Mouse (Mus musculus): ENCODE results near the gene Nt5c3b. TPM values are rescaled to one million over a fixed set of nuclear protein-coding genes. Genes with fewer than 3 reads are reported as not detected.

The Nt5c3b gene
- polyA plus RNA-seq, 1 experiment from 2014 or later: 127 TPM

- H3K9ac ChIP-seq (ENCODE audit: low read depth, low read length): no peak overlapping the region
- H3K27ac ChIP-seq (ENCODE audit: low read depth, low read length): no peak overlapping the region
- no peak overlapping the region for H3K4me2 ChIP-seq (ENCODE audit: low read length)
- peaks cover 5% of the 10 kb centered on the region for H3K4me1 ChIP-seq (ENCODE audit: control insufficient read depth, insufficient read depth, low read depth, low read length)
- H3K36me3 ChIP-seq (ENCODE audit: control insufficient read depth, insufficient read depth, low read length): 0 out of 2 replicates have a peak, but pooled peaks cover 4% of the 10 kb centered on the region
- no peaks in the 10 kb centered on the region for H3K27me3 ChIP-seq (replicated peaks; ENCODE audit: control insufficient read depth, insufficient read depth, low read length)
- no peak for ATAC-seq
- no peaks in the 10 kb centered on the region for H3K9me3 ChIP-seq (ENCODE audit: control insufficient read depth, low read length)
- H3K4me3 ChIP-seq (ENCODE audit: low read length): no peak overlapping the region
- 79% methylated on average over 1 of the region's 1 CpGs for whole genome bisulfite sequencing
Measured at GRCm38 (mm10) chr11:100437901-100438300, 3.7 kb downstream of the Nt5c3b start.

GRCm38 (mm10) chr11:100435678-100436246 is 5.8 kb downstream of the Nt5c3b start:
- WGBS: 26% methylated on average over 9 of the region's 9 CpGs
- Histone ChIP-seq H3K9me3 (ENCODE audit: control insufficient read depth, low read length) (no peaks in the 10 kb centered on the region), H3K4me2 (ENCODE audit: low read length) (no peak overlapping the region), H3K4me3 (ENCODE audit: low read length) (no peak overlapping the region), H3K36me3 (ENCODE audit: control insufficient read depth, insufficient read depth, low read length) (0 out of 2 replicates have a peak, but pooled peaks cover 7% of the 10 kb centered on the region), H3K9ac (ENCODE audit: low read depth, low read length) (no peak overlapping the region), H3K27me3 (replicated peaks; ENCODE audit: control insufficient read depth, insufficient read depth, low read length) (no peaks in the 10 kb centered on the region), H3K4me1 (ENCODE audit: control insufficient read depth, insufficient read depth, low read depth, low read length) (peaks cover 5% of the 10 kb centered on the region), H3K27ac (ENCODE audit: low read depth, low read length) (no peak overlapping the region)
- no peak for ATAC-seq

GRCm38 (mm10) chr11:100432002-100432401 is 9.6 kb downstream of the Nt5c3b start:
- Histone ChIP-seq H3K9me3 (ENCODE audit: control insufficient read depth, low read length) (no peaks in the 10 kb centered on the region), H3K27ac (ENCODE audit: low read depth, low read length) (no peak overlapping the region), H3K27me3 (replicated peaks; ENCODE audit: control insufficient read depth, insufficient read depth, low read length) (no peaks in the 10 kb centered on the region), H3K4me3 (ENCODE audit: low read length) (no peak overlapping the region), H3K4me2 (ENCODE audit: low read length) (no peak overlapping the region), H3K4me1 (ENCODE audit: control insufficient read depth, insufficient read depth, low read depth, low read length) (no peaks in the 10 kb centered on the region), H3K9ac (ENCODE audit: low read depth, low read length) (no peak overlapping the region), H3K36me3 (ENCODE audit: control insufficient read depth, insufficient read depth, low read length) (peaks cover 12% of the 10 kb centered on the region; the same call in 1 of the 2 replicates)
- WGBS: 96% methylated on average over 5 of the region's 5 CpGs
- ATAC-seq: no peak

- 80% methylated on average over 7 of the region's 7 CpGs for WGBS
Measured at GRCm38 (mm10) chr11:100430052-100430451, 11.6 kb downstream of the Nt5c3b start.

GRCm38 (mm10) chr11:100428612-100429199 is 12.9 kb downstream of the Nt5c3b start:
- Histone ChIP-seq H3K4me3 (ENCODE audit: low read length) (no peak overlapping the region), H3K4me2 (ENCODE audit: low read length) (no peak overlapping the region), H3K27ac (ENCODE audit: low read depth, low read length) (no peak overlapping the region), H3K9me3 (ENCODE audit: control insufficient read depth, low read length) (no peaks in the 10 kb centered on the region), H3K4me1 (ENCODE audit: control insufficient read depth, insufficient read depth, low read depth, low read length) (no peaks in the 10 kb centered on the region), H3K27me3 (replicated peaks; ENCODE audit: control insufficient read depth, insufficient read depth, low read length) (no peaks in the 10 kb centered on the region), H3K9ac (ENCODE audit: low read depth, low read length) (no peak overlapping the region), H3K36me3 (ENCODE audit: control insufficient read depth, insufficient read depth, low read length) (peaks cover 8% of the 10 kb centered on the region; the same call in 1 of the 2 replicates)
- ATAC-seq: peak; percentile 71
- 43% methylated on average over 9 of the region's 9 CpGs for WGBS

More at GRCm38 (mm10) chr11:100430052-100430451, 11.6 kb downstream of the Nt5c3b start:
- H3K27ac ChIP-seq (ENCODE audit: low read depth, low read length): no peak overlapping the region
- H3K36me3 ChIP-seq (ENCODE audit: control insufficient read depth, insufficient read depth, low read length): peaks cover 8% of the 10 kb centered on the region; the same call in 1 of the 2 replicates
- no peak overlapping the region for H3K9ac ChIP-seq (ENCODE audit: low read depth, low read length)
- no peaks in the 10 kb centered on the region for H3K4me1 ChIP-seq (ENCODE audit: control insufficient read depth, insufficient read depth, low read depth, low read length)
- no peak for ATAC-seq
- no peaks in the 10 kb centered on the region for H3K27me3 ChIP-seq (replicated peaks; ENCODE audit: control insufficient read depth, insufficient read depth, low read length)
- H3K4me2 ChIP-seq (ENCODE audit: low read length): no peak overlapping the region
- no peak overlapping the region for H3K4me3 ChIP-seq (ENCODE audit: low read length)
- H3K9me3 ChIP-seq (ENCODE audit: control insufficient read depth, low read length): no peaks in the 10 kb centered on the region

- Histone ChIP-seq H3K36me3 (ENCODE audit: control insufficient read depth, insufficient read depth, low read length) (peaks cover 8% of the 10 kb centered on the region; the same call in 1 of the 2 replicates), H3K27ac (ENCODE audit: low read depth, low read length) (no peak overlapping the region), H3K9ac (ENCODE audit: low read depth, low read length) (no peak overlapping the region), H3K9me3 (ENCODE audit: control insufficient read depth, low read length) (no peaks in the 10 kb centered on the region), H3K4me2 (ENCODE audit: low read length) (no peak overlapping the region), H3K4me3 (ENCODE audit: low read length) (no peak overlapping the region), H3K27me3 (replicated peaks; ENCODE audit: control insufficient read depth, insufficient read depth, low read length) (no peaks in the 10 kb centered on the region), H3K4me1 (ENCODE audit: control insufficient read depth, insufficient read depth, low read depth, low read length) (no peaks in the 10 kb centered on the region)
- WGBS: 91% methylated on average over 3 of the region's 3 CpGs
- ATAC-seq: no peak
Measured at GRCm38 (mm10) chr11:100426820-100427219, 14.8 kb downstream of the Nt5c3b start.

GRCm38 (mm10) chr11:100425851-100426250 is 15.8 kb downstream of the Nt5c3b start:
- 28% methylated on average over 7 of the region's 7 CpGs for WGBS
- H3K9me3 ChIP-seq (ENCODE audit: control insufficient read depth, low read length): no peaks in the 10 kb centered on the region
- H3K9ac ChIP-seq (ENCODE audit: low read depth, low read length): no peak overlapping the region
- no peaks in the 10 kb centered on the region for H3K27me3 ChIP-seq (replicated peaks; ENCODE audit: control insufficient read depth, insufficient read depth, low read length)
- no peaks in the 10 kb centered on the region for H3K4me1 ChIP-seq (ENCODE audit: control insufficient read depth, insufficient read depth, low read depth, low read length)
- H3K36me3 ChIP-seq (ENCODE audit: control insufficient read depth, insufficient read depth, low read length): peaks cover 5% of the 10 kb centered on the region; the same call in 1 of the 2 replicates
- ATAC-seq: 0 out of 2 replicates have a peak, but pooled peaks have one; percentile 22
- H3K4me3 ChIP-seq (ENCODE audit: low read length): no peak overlapping the region
- no peak overlapping the region for H3K27ac ChIP-seq (ENCODE audit: low read depth, low read length)
- no peak overlapping the region for H3K4me2 ChIP-seq (ENCODE audit: low read length)

- H3K4me1 ChIP-seq (ENCODE audit: control insufficient read depth, insufficient read depth, low read depth, low read length): no peaks in the 10 kb centered on the region
- no peaks in the 10 kb centered on the region for H3K9me3 ChIP-seq (ENCODE audit: control insufficient read depth, low read length)
- no peak overlapping the region for H3K27ac ChIP-seq (ENCODE audit: low read depth, low read length)
- WGBS: 92% methylated on average over 7 of the region's 7 CpGs
- H3K9ac ChIP-seq (ENCODE audit: low read depth, low read length): no peak overlapping the region
- ATAC-seq: no peak
- H3K27me3 ChIP-seq (replicated peaks; ENCODE audit: control insufficient read depth, insufficient read depth, low read length): no peaks in the 10 kb centered on the region
- no peaks in the 10 kb centered on the region for H3K36me3 ChIP-seq (ENCODE audit: control insufficient read depth, insufficient read depth, low read length)
- H3K4me3 ChIP-seq (ENCODE audit: low read length): no peak overlapping the region
- no peak overlapping the region for H3K4me2 ChIP-seq (ENCODE audit: low read length)
Measured at GRCm38 (mm10) chr11:100423836-100424235, 17.8 kb downstream of the Nt5c3b start.

GRCm38 (mm10) chr11:100421537-100421936 is 20.1 kb downstream of the Nt5c3b start:
- Histone ChIP-seq H3K4me2 (ENCODE audit: low read length) (no peak overlapping the region), H3K9me3 (ENCODE audit: control insufficient read depth, low read length) (no peaks in the 10 kb centered on the region), H3K4me3 (ENCODE audit: low read length) (no peak overlapping the region), H3K27ac (ENCODE audit: low read depth, low read length) (no peak overlapping the region), H3K27me3 (replicated peaks; ENCODE audit: control insufficient read depth, insufficient read depth, low read length) (peaks cover 1% of the 10 kb centered on the region), H3K9ac (ENCODE audit: low read depth, low read length) (no peak overlapping the region), H3K36me3 (ENCODE audit: control insufficient read depth, insufficient read depth, low read length) (no peaks in the 10 kb centered on the region), H3K4me1 (ENCODE audit: control insufficient read depth, insufficient read depth, low read depth, low read length) (no peaks in the 10 kb centered on the region)
- no peak for ATAC-seq
- 34% methylated on average over 8 of the region's 8 CpGs for WGBS

All from hindbrain, embryonic 16.5 days (tissue).